Mouse (Mus musculus): ENCODE data around the gene Chmp6. TPM values are rescaled to one million over a fixed set of nuclear protein-coding genes. Genes with fewer than 3 reads are reported as not detected.

Chmp6 gene
- total RNA-seq, 2 experiments from 2014 or later = 44.8 to 47.8 TPM

DNA sequence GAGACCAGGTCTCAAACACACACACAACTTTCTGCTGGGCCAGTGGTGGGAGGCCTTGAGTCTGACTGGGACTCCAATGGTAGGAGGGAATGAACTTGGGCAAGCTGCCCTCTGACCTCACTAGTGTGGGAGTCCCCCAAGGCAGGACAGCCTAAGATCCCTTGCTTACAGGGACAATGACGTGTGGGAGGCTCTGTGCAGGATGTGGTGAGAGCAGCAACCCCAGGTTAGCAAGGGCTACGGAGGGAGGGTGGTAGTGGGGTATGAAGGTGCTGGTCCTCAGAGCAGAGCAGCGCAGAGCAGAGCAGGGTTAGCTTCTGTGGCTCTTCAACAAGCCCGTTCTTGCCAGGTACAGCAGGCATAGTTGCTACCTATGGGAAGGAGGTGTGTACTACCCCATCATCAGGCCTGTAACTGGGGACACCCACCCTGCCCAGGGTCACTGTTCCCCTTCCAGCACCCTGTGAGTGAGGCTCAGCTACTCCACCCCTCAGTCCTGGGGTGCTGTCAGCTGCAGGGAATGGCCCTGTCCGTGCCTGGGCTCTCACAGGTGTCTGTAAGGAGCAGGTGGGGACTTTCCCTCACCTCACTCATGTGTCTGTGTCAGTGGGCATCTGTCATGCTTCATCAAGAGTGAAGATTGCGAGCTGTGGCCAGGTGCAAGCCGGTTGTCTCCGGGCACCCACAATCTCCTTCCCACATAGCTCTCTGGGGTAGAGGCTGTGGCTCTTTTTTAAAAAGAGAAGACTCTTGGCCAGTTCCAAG lies 20.8 kb downstream of the Chmp6 start:
- intact Hi-C loops (cut with DNase I) = no loop called here
- no peak for DNase-seq (ENCODE audit: low spot score in 2 of 2)

- peak in 1 of 2 experiments; percentile 74 for DNase-seq (ENCODE audit: low spot score in 2 of 2)
- intact Hi-C loops (cut with DNase I) = loop anchor here (1.0 kb wide), 1 partner anchor 57 kb away; no protein-coding TSS in a partner anchor
Observed at GRCm38 (mm10) chr11:119934773-119935172, 21.5 kb downstream of the Chmp6 start.

DNA sequence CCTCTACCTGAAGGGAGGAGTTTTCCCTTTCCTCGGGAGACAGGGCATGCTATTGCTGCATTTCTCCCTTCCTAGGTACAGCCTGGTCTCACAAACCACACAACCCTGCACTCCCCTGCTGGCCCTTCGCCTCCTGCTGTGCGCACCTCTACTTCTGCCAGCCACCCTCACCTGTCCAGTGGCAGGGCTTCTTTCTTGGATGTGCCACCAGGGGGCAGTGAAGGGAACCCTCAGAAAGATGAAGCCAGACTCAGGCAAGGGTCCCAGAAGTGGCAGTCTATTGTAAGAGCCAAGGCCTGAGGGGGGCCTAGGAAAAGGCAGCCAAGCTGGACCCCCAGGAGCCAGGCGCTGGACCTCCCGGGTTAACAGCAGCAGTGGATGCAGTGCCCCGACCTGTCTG lies 22.2 kb downstream of the Chmp6 start:
- intact Hi-C loops (cut with DNase I) = loop anchor here (1.0 kb wide), 1 partner anchor 56 kb away; no protein-coding TSS in a partner anchor

GRCm38 (mm10) chr11:119936456-119936855 lies 23.2 kb downstream of the Chmp6 start:
- no peak for DNase-seq (ENCODE audit: low spot score in 2 of 2)
- intact Hi-C loops (cut with DNase I) = no loop called here

More for the DNA sequence above, 22.2 kb downstream of the Chmp6 start:
- DNase-seq (ENCODE audit: low spot score in 2 of 2) = peak in 1 of 2 experiments; percentile 73

DNA sequence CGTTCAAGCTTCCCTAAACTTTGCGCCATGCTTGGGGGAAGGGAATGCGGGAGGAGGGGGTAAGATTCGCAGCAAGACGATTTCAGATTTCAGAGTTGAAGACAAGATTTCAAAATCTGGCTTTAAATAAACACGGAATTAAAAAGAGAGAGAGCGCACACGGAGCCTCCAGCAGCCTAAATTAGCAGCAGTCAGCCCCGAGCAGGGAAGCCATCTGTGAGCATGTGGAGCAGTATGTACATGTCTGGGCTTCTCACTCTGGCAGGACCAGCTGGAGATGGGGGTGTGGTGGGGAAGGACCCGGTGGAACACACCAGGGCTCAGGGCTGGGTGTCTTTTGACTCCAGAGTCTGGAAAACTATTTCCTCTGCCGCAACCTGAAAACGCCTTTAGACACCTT lies 24.0 kb downstream of the Chmp6 start:
- intact Hi-C loops (cut with DNase I) = no loop called here
- peak in 1 of 2 experiments; percentile 96 for DNase-seq (ENCODE audit: low spot score in 2 of 2)

GRCm38 (mm10) chr11:119937772-119938502 lies 24.7 kb downstream of the Chmp6 start:
- DNase-seq (ENCODE audit: low spot score in 2 of 2) = peak in 1 of 2 experiments; percentile 81
- intact Hi-C loops (cut with DNase I) = no loop called here

GRCm38 (mm10) chr11:119939073-119939710 lies 26.0 kb downstream of the Chmp6 start:
- intact Hi-C loops (cut with DNase I) = no loop called here
- DNase-seq (ENCODE audit: low spot score in 2 of 2) = no peak

DNA sequence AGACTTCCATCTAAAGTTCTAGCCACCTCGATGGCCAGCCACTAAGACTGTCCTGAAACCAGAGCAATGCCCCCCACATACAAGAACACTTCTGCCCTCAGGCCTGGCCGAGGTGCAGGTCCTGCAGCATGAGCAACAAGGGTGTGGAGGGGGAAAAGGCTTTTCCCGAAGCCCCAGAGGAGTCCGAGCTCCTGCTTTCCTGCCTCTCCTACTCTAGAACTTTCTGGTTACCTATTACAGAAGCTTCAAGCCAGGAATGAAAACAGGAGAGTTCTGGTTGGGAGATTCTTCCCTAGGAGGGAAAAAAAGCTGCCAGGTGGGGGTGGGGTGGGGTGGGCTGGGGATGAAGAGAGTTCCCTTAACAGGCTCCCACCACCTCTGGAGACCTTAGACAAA lies 26.5 kb downstream of the Chmp6 start:
- intact Hi-C loops (cut with DNase I) = no loop called here
- DNase-seq (ENCODE audit: low spot score in 2 of 2) = no peak

- intact Hi-C loops (cut with DNase I) = no loop called here
- peak in 1 of 2 experiments; percentile 83 for DNase-seq (ENCODE audit: low spot score in 2 of 2)
Observed at GRCm38 (mm10) chr11:119940142-119940541, 26.9 kb downstream of the Chmp6 start.

GRCm38 (mm10) chr11:119941794-119942193 lies 28.6 kb downstream of the Chmp6 start:
- DNase-seq (ENCODE audit: low spot score in 2 of 2) = no peak
- intact Hi-C loops (cut with DNase I) = loop anchor here (2.0 kb wide), 2 partner anchors 19 to 49 kb away; no protein-coding TSS in a partner anchor

- intact Hi-C loops (cut with DNase I) = loop anchor here (2.0 kb wide), 2 partner anchors 19 to 49 kb away; no protein-coding TSS in a partner anchor
- DNase-seq (ENCODE audit: low spot score in 2 of 2) = peak in 1 of 2 experiments; percentile 38
Observed at GRCm38 (mm10) chr11:119942201-119942726, 29.0 kb downstream of the Chmp6 start.

- peak; percentile 97 to 99 for DNase-seq (ENCODE audit: low spot score in 2 of 2)
- intact Hi-C loops (cut with DNase I) = loop anchor here (2.0 kb wide), 2 partner anchors 18 to 48 kb away; no protein-coding TSS in a partner anchor
Observed at GRCm38 (mm10) chr11:119942727-119943427, 29.6 kb downstream of the Chmp6 start, which contains the start of gene Baiap2. Baiap2 (plus strand) TSS chr11:119942763.

GRCm38 (mm10) chr11:119943428-119943988 lies 30.3 kb downstream of the Chmp6 start:
- no peak for DNase-seq (ENCODE audit: low spot score in 2 of 2)
- intact Hi-C loops (cut with DNase I) = loop anchor here (2.0 kb wide), 2 partner anchors 17 to 47 kb away; no protein-coding TSS in a partner anchor

DNA sequence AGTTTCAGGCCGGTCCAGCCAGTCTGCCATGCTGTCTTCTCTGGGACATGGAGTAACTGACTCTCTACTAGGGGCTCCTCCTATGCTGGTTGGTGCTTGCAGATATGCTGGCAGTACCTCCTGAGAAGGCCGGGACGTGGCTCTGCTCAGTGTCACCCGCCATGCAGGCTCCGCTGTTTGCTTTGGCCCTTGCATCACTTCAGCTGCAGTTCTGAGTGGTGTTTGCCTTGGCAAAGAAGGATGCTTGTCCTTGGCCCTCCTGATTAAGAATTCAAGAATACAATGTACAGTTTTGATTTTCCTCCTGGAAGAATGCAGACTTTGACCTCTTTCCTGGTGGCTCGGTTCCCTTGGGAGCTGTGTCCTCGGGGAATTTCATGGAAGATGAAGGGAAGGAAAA lies 32.1 kb downstream of the Chmp6 start:
- DNase-seq (ENCODE audit: low spot score in 2 of 2) = no peak
- intact Hi-C loops (cut with DNase I) = no loop called here

- intact Hi-C loops (cut with DNase I) = no loop called here
- DNase-seq (ENCODE audit: low spot score in 2 of 2) = no peak
Observed at GRCm38 (mm10) chr11:119947426-119947825, 34.2 kb downstream of the Chmp6 start.

- no peak for DNase-seq (ENCODE audit: low spot score in 2 of 2)
- intact Hi-C loops (cut with DNase I) = no loop called here
Observed at GRCm38 (mm10) chr11:119947897-119948296, 34.7 kb downstream of the Chmp6 start.

DNA sequence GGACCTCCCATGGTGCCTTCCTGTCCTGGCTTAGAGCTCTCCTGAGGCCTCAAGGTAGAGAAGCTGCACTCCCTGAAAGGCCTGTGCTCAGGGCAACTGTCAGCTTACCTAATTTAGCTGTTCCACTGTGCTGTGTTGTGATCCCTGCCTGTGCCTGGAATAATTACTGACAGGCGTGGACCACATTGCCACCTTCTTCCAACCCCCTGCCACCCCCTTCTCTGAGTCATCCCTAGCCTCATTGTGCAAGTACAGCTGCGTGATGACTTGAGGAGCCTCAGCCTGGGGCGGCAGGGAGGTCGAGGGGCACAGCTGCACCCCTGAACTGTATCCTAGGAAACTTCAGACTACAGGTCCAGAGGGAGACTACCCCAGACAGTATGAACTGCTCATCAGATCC lies 35.1 kb downstream of the Chmp6 start:
- no peak for DNase-seq (ENCODE audit: low spot score in 2 of 2)
- intact Hi-C loops (cut with DNase I) = no loop called here

DNA sequence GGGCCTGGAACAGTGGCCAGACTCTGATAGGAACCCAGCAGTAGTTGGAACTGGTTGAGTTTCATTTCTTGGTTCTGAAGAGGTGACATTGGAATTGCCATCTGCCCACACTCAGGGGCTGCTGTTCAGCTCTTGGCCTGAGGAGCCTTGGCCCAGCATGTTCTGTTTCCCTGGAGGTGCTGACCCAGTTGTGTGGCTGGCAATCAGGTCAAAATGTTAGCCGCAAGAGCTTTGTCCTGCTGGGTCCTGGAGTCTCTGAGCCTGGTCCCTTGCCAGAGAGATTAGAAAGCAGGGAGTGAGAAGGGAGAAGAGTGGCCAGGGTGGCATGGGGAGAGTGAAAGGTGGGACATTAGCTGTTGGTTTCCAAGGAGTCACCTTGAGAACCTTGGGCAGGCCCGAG lies 35.6 kb downstream of the Chmp6 start:
- no peak for DNase-seq (ENCODE audit: low spot score in 2 of 2)
- intact Hi-C loops (cut with DNase I) = no loop called here

GRCm38 (mm10) chr11:119950535-119950934 lies 37.3 kb downstream of the Chmp6 start:
- intact Hi-C loops (cut with DNase I) = no loop called here
- DNase-seq (ENCODE audit: low spot score in 2 of 2) = no peak
